Mouse (Mus musculus) erythroblast, embryonic 14.5 days (primary cell): Measurements from ENCODE around the gene C1d.

ENCODE experiments used
- GATA1 ChIP-seq: IDR thresholded peaks from 2 replicates; pipeline ENCODE4 v1.6.1; 2012; ENCODE audit warnings: low read length, inconsistent platforms, mixed read lengths
- TAL1 ChIP-seq: IDR thresholded peaks from 3 replicates; pipeline ENCODE4 v1.6.1; 2012; ENCODE audit warnings: low read length, inconsistent platforms, mixed read lengths

DNA sequence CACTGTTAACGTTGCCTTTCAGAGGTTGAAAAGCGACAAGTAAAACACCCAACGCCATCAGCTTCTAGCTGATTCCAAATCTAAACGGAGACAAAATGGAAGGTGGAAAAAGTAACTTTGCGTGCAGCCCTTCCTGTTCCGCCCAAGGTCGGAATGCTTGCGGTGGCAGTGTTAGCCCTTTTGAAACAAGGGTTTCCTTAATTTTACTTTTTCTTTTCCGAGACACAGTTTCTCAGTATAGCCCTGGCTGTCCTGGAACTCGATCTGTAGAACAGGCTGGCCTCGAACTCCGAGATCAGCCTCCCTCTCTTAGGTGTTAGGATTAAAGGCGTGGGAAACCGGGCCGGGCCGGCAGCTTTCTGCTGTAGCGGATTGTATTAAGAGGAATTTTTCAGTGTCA is 482 bp downstream of the C1d start:
- TF ChIP-seq GATA1, result no peak
- TF ChIP-seq TAL1, result no peak
